Mouse (Mus musculus) skeletal muscle tissue, adult 2 months (tissue): Measurements from ENCODE around the gene Nobox.

Experiments used
- DNase-seq: peaks from one replicate; pipeline ENCODE4 v3.0.0-alpha.2; 2012; ENCODE audit warnings: low read depth, low spot score

Gene Nobox

GRCm38 (mm10) chr6:43309454-43309853 is at the start of gene Nobox:
Gene Nobox, minus strand, starts transcription at chr6:43309554.
- DNase-seq: no peak

- no peak for DNase-seq
Measured at GRCm38 (mm10) chr6:43354562-43355241, 45.3 kb upstream of the Nobox start.

- no peak for DNase-seq
Measured at GRCm38 (mm10) chr6:43353446-43353845, 44.1 kb upstream of the Nobox start.

GRCm38 (mm10) chr6:43349083-43349482 is 39.7 kb upstream of the Nobox start:
- DNase-seq: no peak

GRCm38 (mm10) chr6:43347637-43348036 is 38.3 kb upstream of the Nobox start:
- DNase-seq: no peak

GRCm38 (mm10) chr6:43343006-43343405 is 33.7 kb upstream of the Nobox start:
- DNase-seq: no peak

- no peak for DNase-seq
Measured at GRCm38 (mm10) chr6:43342386-43342785, 33.0 kb upstream of the Nobox start.

GRCm38 (mm10) chr6:43338804-43339203 is 29.4 kb upstream of the Nobox start:
- no peak for DNase-seq

GRCm38 (mm10) chr6:43337491-43337961 is 28.2 kb upstream of the Nobox start:
- DNase-seq: no peak

GRCm38 (mm10) chr6:43335619-43336234 is 26.4 kb upstream of the Nobox start:
- DNase-seq: no peak

- DNase-seq: no peak
Measured at GRCm38 (mm10) chr6:43333479-43333878, 24.1 kb upstream of the Nobox start.

GRCm38 (mm10) chr6:43312961-43313656 is 3.8 kb upstream of the Nobox start:
- DNase-seq: no peak

GRCm38 (mm10) chr6:43312546-43312945 is 3.2 kb upstream of the Nobox start:
- DNase-seq: no peak

GRCm38 (mm10) chr6:43310071-43310470 is 717 bp upstream of the Nobox start:
- DNase-seq: no peak

- no peak for DNase-seq
Measured at GRCm38 (mm10) chr6:43297508-43297850, 11.9 kb downstream of the Nobox start.

- DNase-seq: no peak
Measured at GRCm38 (mm10) chr6:43296798-43297507, 12.4 kb downstream of the Nobox start.

- DNase-seq: no peak
Measured at GRCm38 (mm10) chr6:43295908-43296307, 13.4 kb downstream of the Nobox start.

GRCm38 (mm10) chr6:43293175-43293574 is 16.2 kb downstream of the Nobox start:
- no peak for DNase-seq

- no peak for DNase-seq
Measured at GRCm38 (mm10) chr6:43292471-43293076, 16.8 kb downstream of the Nobox start.

- DNase-seq: no peak
Measured at GRCm38 (mm10) chr6:43292041-43292440, 17.3 kb downstream of the Nobox start.

GRCm38 (mm10) chr6:43280481-43280880 is 28.9 kb downstream of the Nobox start:
- DNase-seq: no peak

GRCm38 (mm10) chr6:43278247-43278646 is 31.1 kb downstream of the Nobox start:
- DNase-seq: no peak
